Mouse (Mus musculus) heart, postnatal 0 days (tissue): Measurements from ENCODE around the gene Olfr1058. TPM values are rescaled to one million over a fixed set of nuclear protein-coding genes. Genes with fewer than 3 reads are reported as not detected.
"Not testable (repeated sequence)": the region's sequence is repeated elsewhere in the genome, so short reads cannot be mapped to it uniquely, and the experiment has no call there.

Source experiments
- ATAC-seq: fragments of 200-750 bp; cut with Nextera tagmentation; 2 replicates; pipeline ENCODE4 v1.8.0; 2017; ENCODE audit warnings: low read depth, moderate number of reproducible peaks, moderate library complexity; ENCODE audit not compliant: insufficient read depth
- DNase-seq: peaks from one replicate; pipeline ENCODE4 v3.0.0-alpha.2; 2016; ENCODE audit warnings: low spot score
- H3K27ac ChIP-seq: fragments of 300-500 bp; sonication (generic); 2 replicates; pipeline ENCODE4 v1.5.1; 2014; ENCODE audit warnings: low read depth, mild to moderate bottlenecking
- H3K27me3 ChIP-seq: fragments of 300-500 bp; sonication (generic); 2 replicates; pipeline ENCODE4 v1.6.1; 2014; ENCODE audit warnings: low read length, mixed read lengths; ENCODE audit not compliant: control insufficient read depth, insufficient read depth
- H3K36me3 ChIP-seq: fragments of 300-500 bp; sonication (generic); replicated peaks from 2 replicates; pipeline ENCODE4 v1.6.1; 2014; ENCODE audit warnings: low read length, mixed read lengths; ENCODE audit not compliant: control insufficient read depth, insufficient read depth
- H3K4me1 ChIP-seq: fragments of 300-500 bp; sonication (generic); 2 replicates; pipeline ENCODE4 v1.6.1; 2014; ENCODE audit warnings: antibody characterized with exemption; ENCODE audit not compliant: control insufficient read depth, insufficient read depth
- H3K4me2 ChIP-seq: fragments of 300-500 bp; sonication (generic); 2 replicates; pipeline ENCODE4 v1.6.1; 2014; ENCODE audit warnings: low read depth, mild to moderate bottlenecking, low read length, moderate library complexity
- H3K4me3 ChIP-seq: fragments of 300-500 bp; sonication (generic); 2 replicates; pipeline ENCODE4 v1.5.1; 2014; ENCODE audit warnings: low read depth, low read length
- H3K9ac ChIP-seq: fragments of 300-500 bp; sonication (generic); replicated peaks from 2 replicates; pipeline ENCODE4 v1.6.1; 2014; ENCODE audit warnings: low read depth, low read length, mixed read lengths
- H3K9me3 ChIP-seq: fragments of 300-500 bp; sonication (generic); replicated peaks from 2 replicates; pipeline ENCODE4 v1.6.1; 2016; ENCODE audit warnings: low read length; ENCODE audit not compliant: control insufficient read depth
- CTCF ChIP-seq: IDR thresholded peaks from 2 replicates; pipeline ENCODE4 v1.5.1; 2016; ENCODE audit warnings: antibody characterized with exemption, control low read depth, low read depth
- EP300 ChIP-seq: IDR thresholded peaks from 2 replicates; pipeline ENCODE4 v1.6.1; 2016; ENCODE audit warnings: antibody characterized with exemption, low read depth
- WGBS: fragments of 180-500 bp; shearing (Covaris S2); extraction: QIAGEN DNeasy Blood & Tissue Kit; methylation state at CpG from one replicate; pipeline ENCODE4 v1.1.7; 2014; 5-methylcytosine and 5-hydroxymethylcytosine counted together
- polyA plus RNA-seq: library from polyadenylated mRNA; unstranded; fragments of >200 nt; fragmentation: Nextera tagmentation; extraction: Ambion mirVana; gene quantifications from 2 replicates; pipeline ENCODE4 v1.2.1, GENCODE M21; 2015
- total RNA-seq: library from RNA; depleted of rRNA; stranded (reverse); fragments of >200 nt; gene quantifications from 2 replicates; pipeline ENCODE4 v1.2.3, GENCODE M21; 2014; ENCODE audit warnings: low replicate concordance; rRNA removed

The Olfr1058 gene
- total RNA-seq, result not detected in 2 replicates
- polyA plus RNA-seq, result not detected in 2 replicates

DNA sequence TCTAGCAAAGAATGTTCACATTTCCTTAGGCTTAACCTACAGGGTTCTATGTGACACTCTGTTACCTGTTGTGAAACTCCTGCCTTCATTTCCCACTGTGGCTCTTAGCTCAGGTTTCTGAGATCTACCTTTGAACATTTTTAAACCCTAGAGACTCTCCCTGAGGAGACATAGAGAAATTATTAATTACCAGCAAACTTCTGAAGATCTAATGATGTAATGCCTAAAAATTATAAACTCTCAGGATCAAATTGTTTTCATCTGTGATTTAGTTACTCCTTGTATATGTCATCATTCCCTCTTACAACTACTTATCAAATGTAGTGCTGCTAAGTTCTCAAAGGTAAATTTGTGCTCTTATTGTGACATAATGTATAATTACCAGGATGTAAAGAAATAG lies at the start of gene Olfr1058:
Olfr1058 (minus strand) TSS at position 101 of the 400 bp plus-strand sequence.
- not testable (repeated sequence) for H3K27ac ChIP-seq, H3K27me3 ChIP-seq, H3K4me1 ChIP-seq, ATAC-seq, H3K4me2 ChIP-seq, H3K4me3 ChIP-seq, H3K9me3 ChIP-seq, H3K9ac ChIP-seq, H3K36me3 ChIP-seq, DNase-seq

DNA sequence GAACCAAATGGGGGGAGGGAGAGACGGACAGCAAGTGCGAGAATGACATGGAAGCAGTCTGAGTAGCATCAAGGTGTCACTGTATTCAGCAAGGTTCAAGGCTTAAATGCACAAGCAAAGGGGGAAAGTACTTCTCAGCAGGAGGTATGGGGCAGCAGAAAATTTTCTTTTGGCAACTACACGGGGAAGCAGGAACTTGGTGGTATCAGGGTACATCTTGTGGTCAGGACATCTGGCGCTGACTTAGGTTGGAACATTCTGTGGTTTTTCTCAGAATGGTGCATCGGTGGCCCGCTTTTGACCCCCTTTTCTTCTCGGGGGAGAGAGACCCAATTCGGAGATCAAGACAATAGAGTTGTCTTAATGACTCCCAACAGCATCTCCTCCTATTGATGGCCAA lies 40.1 kb upstream of the Olfr1058 start:
- ATAC-seq, H3K4me2 ChIP-seq, H3K4me3 ChIP-seq, DNase-seq, H3K36me3 ChIP-seq, H3K27ac ChIP-seq, H3K4me1 ChIP-seq, H3K9me3 ChIP-seq, H3K27me3 ChIP-seq, H3K9ac ChIP-seq: not testable (repeated sequence)
- 80% methylated on average over 8 of the region's 8 CpGs for WGBS

DNA sequence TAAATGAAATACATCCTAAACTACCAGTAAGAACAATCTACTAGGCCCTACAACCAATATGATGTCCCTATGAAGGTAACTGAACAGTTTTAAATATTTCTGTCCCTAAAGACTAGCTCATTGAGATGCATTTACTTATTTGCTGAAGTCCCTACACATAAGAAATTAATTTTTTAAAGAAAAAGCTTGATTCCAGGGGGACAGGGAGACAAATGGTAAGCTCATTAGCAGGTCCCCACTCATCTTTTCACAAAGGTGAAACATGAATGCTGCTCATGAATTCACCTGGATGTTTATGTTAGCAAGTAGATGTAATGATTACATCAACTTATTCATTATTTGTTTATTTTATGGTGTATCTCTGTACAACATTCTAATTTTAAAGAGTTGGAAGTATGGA lies 38.3 kb upstream of the Olfr1058 start, which contains the start of gene Olfr1062:
Olfr1062 (minus strand) TSS at position 101 of the 400 bp plus-strand sequence.
- not testable (repeated sequence) for ATAC-seq, H3K4me1 ChIP-seq, H3K27ac ChIP-seq, H3K9ac ChIP-seq, H3K27me3 ChIP-seq, H3K9me3 ChIP-seq, DNase-seq, H3K36me3 ChIP-seq, H3K4me3 ChIP-seq, H3K4me2 ChIP-seq

GRCm38 (mm10) chr2:86413950-86414349 lies 25.6 kb upstream of the Olfr1058 start, which contains the start of gene Olfr1061:
Olfr1061 (minus strand) TSS chr2:86414050.
- ATAC-seq (no peak), DNase-seq (no peak)
- no peak within 1 kb of the TSS for H3K27ac ChIP-seq
- H3K4me3 ChIP-seq, result no peak within 1 kb of the TSS
- H3K9me3 ChIP-seq, result no peaks in the 10 kb centered on the region
- TF ChIP-seq EP300 (no peak), CTCF (no peak)
- no peak within 1 kb of the TSS for H3K9ac ChIP-seq
- H3K27me3 ChIP-seq, result no peaks in the 10 kb centered on the region
- no peaks in the 10 kb centered on the region for H3K36me3 ChIP-seq
- no peak within 1 kb of the TSS for H3K4me2 ChIP-seq
- 62% methylated on average over 1 of the region's 1 CpGs for WGBS
- no peaks in the 10 kb centered on the region for H3K4me1 ChIP-seq

DNA sequence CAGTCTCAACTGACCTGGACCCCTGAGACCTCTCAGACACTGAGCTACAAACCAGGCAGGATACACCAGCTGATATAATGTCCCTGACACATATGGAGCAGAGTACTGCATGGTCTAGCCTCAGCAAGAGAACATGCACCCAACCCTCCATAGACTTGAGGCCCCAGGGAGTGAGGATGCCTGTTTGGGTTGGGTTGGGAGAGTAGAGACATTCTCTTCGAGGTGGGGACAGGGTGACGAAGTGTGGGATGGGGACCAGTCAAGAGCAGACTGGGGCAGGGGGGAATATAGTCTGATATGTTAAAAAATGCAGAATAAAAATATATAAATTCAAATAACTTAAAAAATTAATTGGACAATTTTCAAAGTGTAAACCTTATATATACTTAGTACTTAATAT lies 6.8 kb upstream of the Olfr1058 start:
- Histone ChIP-seq H3K27me3 (no peaks in the 10 kb centered on the region), H3K9me3 (no peaks in the 10 kb centered on the region), H3K4me1 (no peaks in the 10 kb centered on the region), H3K4me2 (no peak overlapping the region), H3K36me3 (no peaks in the 10 kb centered on the region), H3K4me3 (no peak overlapping the region), H3K9ac (no peak overlapping the region), H3K27ac (no peak overlapping the region)
- 68% methylated on average over 2 of the region's 2 CpGs for WGBS
- TF ChIP-seq CTCF (no peak), EP300 (no peak)
- DNase-seq, result no peak
- ATAC-seq, result no peak

DNA sequence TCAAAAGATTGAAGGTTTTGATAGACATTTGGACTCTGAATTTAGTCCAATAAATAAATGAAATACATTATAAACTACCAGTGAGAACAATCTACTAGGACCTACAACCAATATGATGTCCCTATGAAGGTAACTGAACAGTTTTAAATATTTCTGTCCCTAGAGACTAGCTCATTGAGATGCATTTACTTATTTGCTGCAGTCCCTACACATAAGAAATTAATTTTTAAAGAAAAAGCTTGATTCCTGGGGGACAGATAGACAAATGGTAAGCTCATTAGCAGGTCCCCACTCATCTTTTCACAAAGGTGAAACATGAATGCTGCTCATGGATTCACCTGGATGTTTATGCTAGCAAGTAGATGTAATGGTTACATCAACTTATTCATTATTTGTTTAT lies 10.1 kb downstream of the Olfr1058 start, which contains the start of gene Olfr1057:
Olfr1057 (minus strand) TSS at position 101 of the 400 bp plus-strand sequence.
- H3K27me3 ChIP-seq, result no peaks in the 10 kb centered on the region
- no peak within 1 kb of the TSS for H3K27ac ChIP-seq
- no peaks in the 10 kb centered on the region for H3K9me3 ChIP-seq
- TF ChIP-seq CTCF, result no peak
- no peak for TF ChIP-seq EP300
- no peak within 1 kb of the TSS for H3K4me3 ChIP-seq
- no peaks in the 10 kb centered on the region for H3K36me3 ChIP-seq
- no peak for ATAC-seq
- DNase-seq, result no peak
- H3K4me1 ChIP-seq, result no peaks in the 10 kb centered on the region
- no peak within 1 kb of the TSS for H3K4me2 ChIP-seq
- H3K9ac ChIP-seq, result no peak within 1 kb of the TSS

DNA sequence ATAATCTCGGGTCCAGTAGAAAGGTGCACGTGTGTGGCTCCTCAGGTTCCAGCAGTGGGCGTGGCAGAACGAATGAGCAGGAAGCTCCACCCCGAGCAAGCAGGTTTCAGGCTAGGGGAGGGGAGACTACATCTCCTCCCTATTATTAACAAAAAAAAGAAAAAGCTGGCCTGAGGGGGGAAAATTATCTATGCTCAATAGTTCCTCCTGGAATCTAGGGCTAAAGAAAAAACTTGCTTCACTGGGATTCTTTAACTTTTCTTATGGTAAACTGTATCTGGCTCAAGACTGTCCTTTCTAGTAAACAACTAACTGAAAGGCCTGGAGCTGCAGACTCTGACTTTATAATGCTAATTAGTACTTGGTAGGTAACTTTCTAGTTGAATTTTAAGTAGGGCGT lies 22.0 kb downstream of the Olfr1058 start:
- ATAC-seq, H3K9me3 ChIP-seq, H3K27ac ChIP-seq, H3K4me3 ChIP-seq, H3K9ac ChIP-seq, H3K27me3 ChIP-seq, DNase-seq, H3K4me1 ChIP-seq, H3K4me2 ChIP-seq, H3K36me3 ChIP-seq: not testable (repeated sequence)
- 67% methylated on average over 1 of the region's 6 CpGs for WGBS
